Mouse (Mus musculus): Measurements from ENCODE around the gene Dennd1b. TPM values are rescaled to one million over a fixed set of nuclear protein-coding genes. Genes with fewer than 3 reads are reported as not detected.

Gene Dennd1b
- total RNA-seq, 2 experiments from 2014 or later: 28.5 to 30.5 TPM

DNA sequence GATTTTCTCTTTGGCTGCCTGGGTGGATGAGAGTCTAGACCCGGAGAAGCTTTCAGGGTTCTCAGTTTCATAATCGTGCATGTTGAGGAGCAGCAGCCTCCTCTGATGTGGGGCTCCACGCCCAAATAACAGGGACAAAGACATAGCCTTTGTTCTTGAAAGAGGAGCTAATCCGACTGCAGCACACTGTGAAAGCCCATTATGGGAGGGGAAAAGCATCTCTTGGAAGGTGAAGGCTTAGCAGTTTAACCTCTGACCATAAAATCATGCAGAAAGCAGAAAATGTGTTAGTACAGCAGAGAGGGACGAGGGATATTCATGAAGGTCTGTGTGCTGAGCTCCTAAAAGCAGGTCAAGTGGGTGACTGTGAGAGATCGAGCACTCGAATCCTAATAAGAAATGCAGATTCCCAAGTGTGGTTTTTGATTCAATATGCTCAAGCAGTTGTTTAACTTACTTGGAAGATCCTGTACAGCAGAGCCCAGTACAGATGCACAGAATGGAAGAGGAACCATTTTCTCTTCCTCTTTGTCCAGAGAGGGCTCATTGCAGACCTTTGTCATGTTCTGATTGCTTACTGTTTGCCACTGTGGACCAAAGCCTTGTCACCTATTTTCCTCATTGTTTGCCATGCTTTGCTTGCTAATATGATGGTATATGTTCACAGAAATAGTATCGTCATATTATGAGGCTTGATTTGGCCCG is 37.6 kb downstream of the Dennd1b start:
- no peak for DNase-seq (ENCODE audit: low spot score in 2 of 2)
- intact Hi-C loops (cut with DNase I): no loop called here

DNA sequence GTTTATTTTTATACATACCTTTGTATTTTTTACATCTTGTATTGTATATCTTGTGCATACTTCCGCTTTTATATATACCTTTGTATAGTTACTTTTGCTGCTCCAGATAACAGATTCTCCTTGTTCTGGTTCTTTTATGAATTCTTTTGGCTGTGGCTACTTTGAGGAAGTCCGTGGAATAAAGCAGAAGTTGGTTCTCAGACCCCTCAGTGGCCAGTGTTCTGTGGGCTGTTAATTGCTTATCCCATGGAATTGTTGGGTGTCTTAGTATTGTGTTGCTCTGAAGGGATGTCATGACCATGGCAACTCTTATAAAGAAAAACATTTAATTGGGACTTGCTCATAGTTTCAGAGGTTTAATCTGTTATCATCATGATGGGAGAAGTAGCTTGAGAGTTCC is 40.3 kb downstream of the Dennd1b start:
- intact Hi-C loops (cut with DNase I): no loop called here
- no peak for DNase-seq (ENCODE audit: low spot score in 2 of 2)

GRCm38 (mm10) chr1:139006000-139006399 is 42.8 kb downstream of the Dennd1b start:
- no peak for DNase-seq (ENCODE audit: low spot score in 2 of 2)
- intact Hi-C loops (cut with DNase I): no loop called here

DNA sequence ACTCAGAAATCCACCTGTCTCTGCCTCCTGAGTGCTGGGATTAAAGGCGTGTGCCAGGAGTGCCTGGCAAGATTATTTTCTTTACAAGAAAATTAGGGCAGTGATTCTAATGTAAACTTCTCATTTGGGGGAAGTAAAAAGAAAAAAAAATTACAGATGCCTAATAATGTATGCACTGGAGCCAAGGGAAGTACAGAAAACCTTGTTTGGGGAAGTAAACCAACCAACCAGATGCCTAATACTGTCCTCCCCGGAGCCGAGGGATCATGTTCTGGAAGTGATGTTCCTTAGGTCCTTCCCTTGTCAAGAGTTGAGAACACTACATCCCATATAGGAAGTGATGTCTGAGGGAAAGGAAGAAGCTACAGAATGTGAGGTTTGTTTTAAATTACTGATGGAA is 44.2 kb downstream of the Dennd1b start:
- no peak for DNase-seq (ENCODE audit: low spot score in 2 of 2)
- intact Hi-C loops (cut with DNase I): no loop called here

GRCm38 (mm10) chr1:139015118-139015788 is 52.0 kb downstream of the Dennd1b start:
- no peak for DNase-seq (ENCODE audit: low spot score in 2 of 2)
- intact Hi-C loops (cut with DNase I): no loop called here

DNA sequence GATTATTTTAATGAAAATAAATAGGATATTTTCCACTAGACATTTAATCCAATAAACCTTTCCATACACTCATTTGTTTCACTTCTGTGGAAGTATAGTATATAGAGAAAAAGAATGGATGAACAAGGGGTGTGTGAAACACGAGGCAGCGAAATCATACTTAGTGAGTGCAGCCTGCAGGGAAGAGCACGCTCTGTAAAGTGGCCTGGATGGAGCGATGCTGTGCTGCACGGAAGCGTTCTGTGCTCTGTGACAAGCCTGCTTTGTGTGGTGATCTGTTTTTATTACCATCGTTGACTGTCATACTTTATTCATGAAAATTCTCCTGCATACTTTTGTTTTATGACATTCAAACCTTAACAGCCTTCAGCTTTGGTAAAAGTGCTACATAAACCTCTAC is 58.1 kb downstream of the Dennd1b start:
- DNase-seq (ENCODE audit: low spot score in 2 of 2): no peak
- intact Hi-C loops (cut with DNase I): no loop called here

GRCm38 (mm10) chr1:139025882-139026645 is 62.8 kb downstream of the Dennd1b start:
- DNase-seq (ENCODE audit: low spot score in 2 of 2): no peak
- intact Hi-C loops (cut with DNase I): no loop called here

DNA sequence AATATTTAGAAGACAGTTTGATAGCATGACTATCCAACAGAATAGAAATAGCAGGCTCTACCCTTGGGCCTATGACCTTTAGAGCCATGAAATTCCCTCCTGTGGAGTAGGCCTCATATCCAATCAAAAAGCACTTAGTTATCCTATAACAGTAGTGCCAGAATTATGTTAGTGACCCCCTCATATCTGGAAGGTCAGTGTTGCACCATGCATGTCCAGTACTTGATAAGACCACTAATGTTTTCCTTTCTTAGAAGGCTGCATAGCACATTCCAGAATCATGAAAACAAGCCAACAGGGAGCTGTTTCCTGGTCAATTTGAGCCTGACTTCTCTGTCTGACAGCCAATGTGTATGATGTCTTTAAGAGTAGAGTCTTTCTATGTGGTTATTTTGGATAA is 66.3 kb downstream of the Dennd1b start:
- intact Hi-C loops (cut with DNase I): no loop called here
- DNase-seq (ENCODE audit: low spot score in 2 of 2): no peak

DNA sequence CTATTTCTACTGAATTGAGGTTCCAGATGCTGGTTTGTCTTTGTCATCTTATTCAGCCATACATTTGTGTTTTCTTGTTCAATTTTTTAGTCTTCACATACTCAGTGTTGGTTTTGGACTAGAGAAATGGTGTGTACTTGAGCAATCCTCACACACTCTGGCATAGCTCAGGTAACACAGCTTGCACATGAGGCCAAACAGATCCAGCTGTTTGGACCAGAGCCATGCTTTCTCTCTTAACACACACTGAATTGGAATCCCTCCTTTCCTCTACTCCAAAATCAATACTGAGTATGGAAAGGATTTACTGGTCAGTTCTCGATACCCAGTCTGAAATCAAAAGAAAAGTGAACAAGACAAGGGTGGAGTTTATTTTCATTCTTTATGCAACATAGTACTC is 69.2 kb downstream of the Dennd1b start:
- intact Hi-C loops (cut with DNase I): no loop called here

GRCm38 (mm10) chr1:139035141-139035540 is 71.9 kb downstream of the Dennd1b start:
- no peak for DNase-seq (ENCODE audit: low spot score in 2 of 2)
- intact Hi-C loops (cut with DNase I): no loop called here

More for the DNA sequence above, 69.2 kb downstream of the Dennd1b start:
- no peak for DNase-seq (ENCODE audit: low spot score in 2 of 2)

DNA sequence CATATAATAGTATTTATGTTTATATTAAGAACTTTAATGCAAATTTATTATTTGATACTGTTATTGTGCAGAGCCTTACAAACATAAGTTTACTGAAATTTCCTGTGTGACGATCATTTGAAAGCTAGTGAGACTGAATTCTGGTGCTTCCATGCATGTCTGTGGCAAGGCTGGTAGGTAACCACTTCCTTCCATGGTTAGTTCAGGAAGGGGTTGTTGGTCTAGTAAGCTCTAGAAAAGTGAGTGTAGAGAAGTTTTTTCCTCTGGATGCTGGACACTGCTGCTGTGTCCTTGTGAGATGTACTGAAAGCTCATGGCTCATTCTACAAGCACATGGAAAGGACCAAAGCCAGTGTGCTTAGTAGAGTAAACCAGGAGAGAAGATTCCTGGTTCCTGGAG is 73.1 kb downstream of the Dennd1b start:
- intact Hi-C loops (cut with DNase I): no loop called here
- no peak for DNase-seq (ENCODE audit: low spot score in 2 of 2)

DNA sequence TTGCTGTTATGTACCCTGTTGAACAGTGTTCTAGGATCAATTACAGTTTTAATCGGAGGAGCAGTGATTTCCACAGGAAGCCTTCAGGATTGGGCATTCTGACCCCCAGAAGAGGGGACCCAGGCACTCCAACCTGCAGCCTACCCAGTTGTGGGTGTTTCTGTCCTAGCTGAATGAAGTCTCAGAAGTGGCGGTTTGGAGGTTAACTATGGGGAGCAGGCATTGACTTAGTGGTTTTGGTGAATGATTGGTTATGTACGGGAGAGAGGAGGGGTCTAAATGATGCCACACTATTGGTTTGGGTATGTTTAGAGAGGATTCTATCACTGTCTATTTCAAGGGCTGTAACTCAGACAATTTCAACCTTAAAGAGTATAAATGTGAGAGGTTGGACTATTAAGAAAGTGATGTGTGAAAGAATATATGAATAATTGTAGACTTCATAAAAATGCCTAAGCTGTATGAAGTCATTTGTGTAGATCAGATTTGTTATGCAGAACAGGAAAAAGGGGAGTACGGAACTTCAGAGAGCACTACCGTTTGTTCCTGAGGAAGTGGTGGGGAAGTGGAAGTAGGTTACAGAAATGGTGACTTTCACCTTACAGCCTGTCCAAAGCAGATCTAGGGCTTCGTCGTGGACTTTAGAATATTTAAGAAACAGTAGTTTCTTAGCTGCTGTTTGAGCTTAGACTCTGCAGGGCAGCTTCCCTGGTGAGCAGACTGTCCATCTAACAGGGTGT is 73.7 kb downstream of the Dennd1b start:
- DNase-seq (ENCODE audit: low spot score in 2 of 2): no peak
- intact Hi-C loops (cut with DNase I): no loop called here

DNA sequence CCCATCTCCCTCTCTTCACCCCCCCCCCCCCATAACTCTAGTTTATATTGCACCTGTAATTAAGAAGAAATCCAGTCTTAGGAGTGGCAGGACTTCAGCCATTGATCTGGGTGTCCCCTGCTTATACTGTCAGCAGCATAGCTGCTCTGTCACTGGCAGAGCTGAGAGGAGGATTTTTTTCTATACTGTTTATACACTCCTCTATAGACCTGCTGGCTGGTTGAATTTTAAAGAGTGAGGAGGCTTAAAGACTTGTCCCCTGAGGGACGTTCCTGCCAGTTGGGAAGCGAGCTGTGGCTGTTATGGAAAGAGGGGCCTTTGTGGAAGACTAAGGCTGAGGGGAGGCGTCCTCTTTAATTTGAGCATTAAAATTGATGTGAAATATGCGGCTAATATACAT is 74.8 kb downstream of the Dennd1b start:
- intact Hi-C loops (cut with DNase I): no loop called here
- no peak for DNase-seq (ENCODE audit: low spot score in 2 of 2)

- DNase-seq (ENCODE audit: low spot score in 2 of 2): no peak
- intact Hi-C loops (cut with DNase I): no loop called here
Measured at GRCm38 (mm10) chr1:139038620-139039019, 75.4 kb downstream of the Dennd1b start.

- DNase-seq (ENCODE audit: low spot score in 2 of 2): no peak
Measured at GRCm38 (mm10) chr1:139039529-139040230, 76.4 kb downstream of the Dennd1b start.

GRCm38 (mm10) chr1:139049075-139049474 is 85.8 kb downstream of the Dennd1b start:
- intact Hi-C loops (cut with DNase I): no loop called here

More at GRCm38 (mm10) chr1:139039529-139040230, 76.4 kb downstream of the Dennd1b start:
- intact Hi-C loops (cut with DNase I): no loop called here

DNA sequence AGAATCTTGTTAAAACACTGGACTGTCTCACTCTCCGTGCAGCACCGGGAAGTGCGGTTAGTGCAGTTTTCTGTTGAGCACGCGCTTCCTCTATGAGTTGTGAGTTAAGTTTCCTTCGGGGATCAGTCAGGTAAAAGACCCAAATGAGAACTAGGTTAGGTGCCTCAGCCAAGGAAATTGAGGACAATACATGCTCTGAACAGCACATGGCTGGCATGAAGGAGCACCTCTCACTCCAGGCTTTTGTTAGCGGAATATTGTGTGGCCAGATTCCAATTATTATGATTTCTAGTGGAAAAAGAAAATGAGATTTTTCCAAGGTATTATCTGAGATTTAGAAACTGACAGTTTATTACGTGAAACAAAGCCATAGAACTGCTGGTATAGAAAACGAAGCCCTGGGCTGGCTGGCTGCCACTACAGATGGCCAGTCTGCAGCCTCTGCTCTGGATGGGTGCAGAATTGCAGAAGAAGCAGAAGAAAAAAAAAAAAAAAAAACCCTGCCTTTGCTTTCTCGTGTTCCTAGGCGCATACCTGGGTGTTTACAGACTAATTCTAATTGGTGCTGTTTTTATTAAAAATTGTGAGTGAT is 86.7 kb downstream of the Dennd1b start:
- DNase-seq (ENCODE audit: low spot score in 2 of 2): peak in 1 of 2 experiments; percentile 13

More at GRCm38 (mm10) chr1:139049075-139049474, 85.8 kb downstream of the Dennd1b start:
- DNase-seq (ENCODE audit: low spot score in 2 of 2): no peak

DNA sequence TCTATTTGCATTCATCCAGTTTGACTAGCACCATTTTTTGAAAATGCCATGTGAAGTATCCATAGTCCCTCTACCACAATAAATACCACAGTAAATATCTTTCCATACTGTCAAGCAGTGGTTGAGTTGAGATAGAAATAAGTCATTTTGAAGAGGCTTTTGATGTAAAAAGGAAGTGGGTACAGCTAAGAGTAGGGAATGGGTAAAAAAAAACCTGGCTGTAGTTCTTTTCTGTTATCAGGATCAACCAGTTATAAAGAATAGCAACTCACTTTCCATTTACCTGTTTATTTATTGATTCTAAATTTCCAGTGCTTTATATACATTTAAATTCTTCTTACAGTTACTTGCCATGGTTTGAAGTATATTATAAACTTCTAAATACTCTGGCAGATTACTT is 89.8 kb downstream of the Dennd1b start:
- DNase-seq (ENCODE audit: low spot score in 2 of 2): no peak
- intact Hi-C loops (cut with DNase I): no loop called here

More for the DNA sequence above, 86.7 kb downstream of the Dennd1b start:
- intact Hi-C loops (cut with DNase I): no loop called here

- intact Hi-C loops (cut with DNase I): no loop called here
- DNase-seq (ENCODE audit: low spot score in 2 of 2): no peak
Measured at GRCm38 (mm10) chr1:139060301-139060700, 97.1 kb downstream of the Dennd1b start.

All from left cerebral cortex, postnatal 25 days (tissue).